Mouse (Mus musculus) left cerebral cortex, adult 9 months (tissue): Measurements from ENCODE around the gene Fcrl1.

Experiments used
- DNase-seq, 2 experiments: peaks; one replicate each; pipeline ENCODE4 v3.0.0; 2022; ENCODE audit warnings: low spot score in 2 of 2

The Fcrl1 gene

DNA sequence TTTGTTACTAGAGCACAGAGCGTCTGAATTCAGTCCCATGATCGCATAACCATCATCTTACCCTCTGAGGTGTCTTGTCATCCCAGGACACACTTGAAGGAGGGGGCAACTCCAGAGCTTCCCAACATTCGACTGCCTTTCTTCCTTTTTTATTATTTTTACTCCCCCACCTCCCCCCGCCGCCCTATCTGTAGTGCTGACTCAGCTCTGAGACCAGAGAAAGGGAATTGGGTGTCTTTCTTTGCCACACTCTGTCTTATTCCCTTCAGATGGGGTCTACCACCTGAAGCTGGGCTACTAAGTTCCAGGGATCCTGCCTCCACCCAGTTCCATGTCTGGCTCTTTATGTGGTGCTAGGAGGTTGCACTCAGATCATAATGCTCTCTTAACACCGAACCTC is 34.4 kb downstream of the Fcrl1 start:
- no peak for DNase-seq

DNA sequence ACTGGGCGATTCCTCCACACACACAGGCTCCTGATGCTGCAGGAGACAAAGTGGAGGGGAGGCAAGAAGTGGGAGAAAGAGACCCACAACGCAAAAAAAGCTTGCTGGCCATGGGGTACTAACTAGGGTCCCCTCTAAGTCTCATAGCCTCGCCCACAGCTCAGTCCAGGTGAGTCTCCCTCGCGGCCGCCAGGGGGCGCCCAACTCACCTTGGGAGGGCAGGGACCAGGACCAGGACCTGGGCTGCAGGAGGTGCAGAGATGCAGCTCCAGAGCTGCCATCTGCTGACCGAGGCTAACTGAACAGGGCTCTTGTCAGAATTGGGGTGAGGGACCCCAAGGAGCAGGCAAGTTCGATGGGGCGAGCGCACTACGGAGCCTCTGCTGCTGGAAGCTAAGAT is 35.0 kb downstream of the Fcrl1 start:
- DNase-seq = peak in 1 of 2 experiments; percentile 9

DNA sequence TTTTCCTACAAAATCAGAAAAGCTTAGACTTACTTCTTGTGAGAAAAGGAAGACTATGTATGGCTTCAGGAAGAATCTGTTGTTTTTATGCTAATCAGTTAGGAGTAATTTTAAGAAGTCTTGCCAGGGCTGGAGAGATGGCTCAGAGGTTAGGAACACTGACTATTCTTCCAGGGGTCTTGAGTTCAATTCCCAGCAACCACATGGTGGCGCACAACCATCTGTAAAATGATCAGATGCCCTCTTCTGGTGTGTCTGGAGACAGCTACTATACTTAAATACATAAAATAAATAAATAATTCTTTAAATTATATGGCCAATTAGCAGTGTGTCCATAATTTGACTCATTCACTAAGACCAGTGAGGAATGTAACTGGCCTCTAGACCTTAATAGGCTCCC is 44.5 kb downstream of the Fcrl1 start:
- no peak for DNase-seq

DNA sequence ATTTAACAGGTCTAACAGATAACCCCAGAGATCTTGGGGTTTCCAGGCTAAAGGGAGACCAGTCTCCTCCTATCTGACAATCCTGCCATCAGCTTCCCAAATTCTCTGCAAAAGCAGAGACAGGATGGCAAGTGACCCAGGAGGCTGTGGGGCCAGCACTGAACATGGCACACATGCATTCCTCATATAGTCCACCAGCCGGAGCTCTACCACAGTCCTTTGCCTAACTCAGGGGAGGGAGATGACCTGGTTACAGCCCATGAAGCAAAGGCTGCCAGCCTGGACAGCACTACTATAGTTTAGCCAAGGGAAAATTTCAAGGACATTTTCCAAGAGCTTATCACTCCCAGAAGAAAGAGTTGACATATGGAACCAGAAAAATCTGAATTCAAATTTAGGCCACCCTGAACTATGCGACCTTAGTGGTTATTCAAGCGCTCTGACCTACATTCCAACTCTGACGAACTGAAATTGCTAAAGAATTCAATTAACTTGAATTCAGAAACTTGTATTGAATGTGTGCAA is 46.3 kb downstream of the Fcrl1 start:
- DNase-seq = no peak

DNA sequence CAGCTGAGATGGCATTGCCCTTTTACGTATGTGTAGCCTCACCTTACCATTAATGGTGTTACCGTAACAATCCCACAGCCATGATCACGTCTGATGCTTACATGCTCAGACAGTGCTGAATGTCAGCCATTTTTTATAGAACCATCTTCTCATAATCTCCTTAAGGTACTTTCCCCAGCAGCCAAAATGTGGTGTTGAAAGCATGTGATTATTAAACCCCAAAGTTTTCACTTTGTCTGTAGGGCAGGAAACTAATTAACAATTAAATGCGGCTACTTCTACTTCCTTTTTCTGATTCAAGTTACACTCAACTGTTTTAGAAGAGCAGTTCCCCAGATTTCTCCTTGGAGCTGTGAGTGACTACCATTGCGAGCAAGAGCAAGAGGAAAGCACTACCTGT is 59.3 kb downstream of the Fcrl1 start, which contains the start of gene Fcrl5:
Fcrl5 (plus strand) TSS at position 295 of the 400 bp plus-strand sequence.
- DNase-seq = no peak

DNA sequence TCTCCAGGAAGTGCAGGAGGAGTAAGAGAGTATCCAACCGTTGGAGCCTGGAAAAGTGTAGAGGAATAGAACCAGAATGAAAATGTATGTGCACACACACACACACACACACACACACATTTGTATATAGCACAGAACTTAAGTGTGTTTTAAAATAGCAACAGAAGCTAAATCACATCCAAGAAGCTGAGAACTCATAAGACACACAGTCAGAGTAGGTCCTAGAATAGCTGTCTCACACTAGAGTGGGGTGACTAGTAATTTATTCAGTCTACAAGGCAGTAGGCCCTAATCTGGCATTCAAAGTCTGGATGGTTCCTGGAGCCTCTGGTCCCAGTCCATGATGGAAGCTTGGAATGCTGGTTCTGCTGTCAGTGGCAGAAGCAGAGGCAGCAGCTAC is 64.4 kb downstream of the Fcrl1 start:
- peak in 1 of 2 experiments; percentile 2 for DNase-seq

DNA sequence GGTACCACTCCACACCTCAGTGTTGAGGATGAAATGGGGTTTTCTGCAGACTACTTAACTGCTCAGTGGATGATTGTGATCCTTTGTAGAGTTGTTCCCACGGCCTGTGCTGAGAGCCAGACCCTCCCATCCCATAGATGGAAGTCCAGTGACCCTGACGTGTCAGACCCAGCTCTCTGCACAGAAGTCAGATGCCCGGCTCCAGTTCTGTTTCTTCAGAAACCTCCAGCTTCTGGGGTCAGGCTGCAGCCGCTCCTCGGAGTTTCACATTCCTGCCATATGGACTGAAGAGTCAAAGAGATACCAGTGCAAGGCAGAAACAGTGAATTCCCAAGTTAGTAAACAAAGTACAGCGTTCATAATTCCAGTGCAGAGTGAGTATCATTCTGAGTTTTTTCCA is 67.8 kb downstream of the Fcrl1 start:
- DNase-seq = no peak
